Mouse (Mus musculus) hindbrain, embryonic 12.5 days (tissue): ENCODE measurements around the gene Tnfrsf4. TPM values are rescaled to one million over a fixed set of nuclear protein-coding genes. Genes with fewer than 3 reads are reported as not detected.
A peak's percentile ranks its signal among the peaks of the same experiment; 100 is the strongest.

Experiments
- ATAC-seq: fragments of 200-750 bp; cut with Nextera tagmentation; 2 replicates; pipeline ENCODE4 v1.8.0; 2017; ENCODE audit warnings: moderate TSS enrichment; ENCODE audit not compliant: low FRiP score
- H3K27ac ChIP-seq: fragments of 300-500 bp; sonication (generic); 2 replicates; pipeline ENCODE4 v1.5.1; 2016; ENCODE audit warnings: mild to moderate bottlenecking
- H3K27me3 ChIP-seq: fragments of 300-500 bp; sonication (generic); 2 replicates; pipeline ENCODE4 v1.6.1; 2016; ENCODE audit warnings: mild to moderate bottlenecking
- H3K36me3 ChIP-seq: fragments of 300-500 bp; sonication (generic); 2 replicates; pipeline ENCODE4 v1.6.1; 2016; ENCODE audit warnings: mild to moderate bottlenecking
- H3K4me1 ChIP-seq: fragments of 300-500 bp; sonication (generic); 2 replicates; pipeline ENCODE4 v1.6.1; 2016
- H3K4me2 ChIP-seq: fragments of 300-500 bp; sonication (generic); replicated peaks from 2 replicates; pipeline ENCODE4 v1.6.1; 2016; ENCODE audit warnings: mild to moderate bottlenecking
- H3K4me3 ChIP-seq: fragments of 300-500 bp; sonication (generic); 2 replicates; pipeline ENCODE4 v1.5.1; 2016; ENCODE audit warnings: mild to moderate bottlenecking
- H3K9ac ChIP-seq: fragments of 300-500 bp; sonication (generic); 2 replicates; pipeline ENCODE4 v1.6.1; 2016; ENCODE audit warnings: mild to moderate bottlenecking, moderate library complexity
- H3K9me3 ChIP-seq: fragments of 300-500 bp; sonication (generic); replicated peaks from 2 replicates; pipeline ENCODE4 v1.6.1; 2016; ENCODE audit warnings: mild to moderate bottlenecking
- WGBS: fragments of 180-500 bp; shearing (Covaris S2); methylation state at CpG from one replicate; pipeline ENCODE4 v1.1.7; 2016; 5-methylcytosine and 5-hydroxymethylcytosine counted together
- polyA plus RNA-seq: library from polyadenylated mRNA; unstranded; fragments of >200 nt; fragmentation: Nextera tagmentation; extraction: Ambion mirVana; gene quantifications from 2 replicates; pipeline ENCODE4 v1.2.1, GENCODE M21; 2016

The Tnfrsf4 gene
- 0.29 and 0.76 TPM in 2 replicates for polyA plus RNA-seq

DNA sequence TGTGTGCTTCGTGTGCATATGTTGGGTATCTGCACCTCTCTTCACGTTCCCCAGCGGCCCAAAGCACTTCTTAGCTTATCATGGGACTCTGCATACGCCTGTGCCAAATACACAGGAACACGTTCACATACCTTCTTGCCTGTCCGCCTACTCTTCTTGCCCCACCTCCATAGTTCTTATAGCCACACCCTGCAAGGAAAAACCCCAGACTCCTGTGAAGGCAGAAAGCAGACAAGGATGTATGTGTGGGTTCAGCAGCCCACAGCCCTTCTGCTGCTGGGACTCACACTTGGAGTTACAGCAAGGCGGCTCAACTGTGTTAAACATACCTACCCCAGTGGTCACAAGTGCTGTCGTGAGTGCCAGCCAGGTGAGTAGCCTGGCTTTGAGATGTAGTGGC is at the start of gene Tnfrsf4:
Tnfrsf4 (plus strand) TSS at position 207 of the 400 bp plus-strand sequence.
- H3K27ac ChIP-seq: no peak within 1 kb of the TSS

GRCm38 (mm10) chr4:155964396-155964795 is 49.2 kb upstream of the Tnfrsf4 start:
- no peak for ATAC-seq
- Histone ChIP-seq H3K27me3 (no peaks in the 10 kb centered on the region), H3K4me3 (no peak overlapping the region), H3K36me3 (peaks cover 29% of the 10 kb centered on the region), H3K4me2 (no peak overlapping the region), H3K9ac (no peak overlapping the region), H3K4me1 (peaks cover 19% of the 10 kb centered on the region), H3K9me3 (no peaks in the 10 kb centered on the region), H3K27ac (no peak overlapping the region)
- WGBS: 92% methylated on average over 11 of the region's 11 CpGs

More for the DNA sequence above, at the start of gene Tnfrsf4:
- H3K4me3 ChIP-seq: no peak within 1 kb of the TSS
- H3K9me3 ChIP-seq: no peaks in the 10 kb centered on the region
- no peak within 1 kb of the TSS for H3K9ac ChIP-seq
- no peaks in the 10 kb centered on the region for H3K27me3 ChIP-seq
- no peak within 1 kb of the TSS for H3K4me2 ChIP-seq
- no peak for ATAC-seq
- peaks cover 68% of the 10 kb centered on the region for H3K36me3 ChIP-seq
- WGBS: 85% methylated on average over 8 of the region's 8 CpGs
- H3K4me1 ChIP-seq: no peaks in the 10 kb centered on the region

- 83% methylated on average over 13 of the region's 13 CpGs for WGBS
- H3K9ac ChIP-seq: no peak overlapping the region
- H3K4me2 ChIP-seq: no peak overlapping the region
- no peak overlapping the region for H3K4me3 ChIP-seq
- no peaks in the 10 kb centered on the region for H3K9me3 ChIP-seq
- no peak overlapping the region for H3K27ac ChIP-seq
- no peak for ATAC-seq
- H3K27me3 ChIP-seq: no peaks in the 10 kb centered on the region
- no peaks in the 10 kb centered on the region for H3K4me1 ChIP-seq
- peaks cover 24% of the 10 kb centered on the region for H3K36me3 ChIP-seq
Measured at GRCm38 (mm10) chr4:155969043-155969653, 44.5 kb upstream of the Tnfrsf4 start.

GRCm38 (mm10) chr4:155970286-155970685 is 43.4 kb upstream of the Tnfrsf4 start:
- Histone ChIP-seq H3K27me3 (no peaks in the 10 kb centered on the region), H3K4me1 (no peaks in the 10 kb centered on the region), H3K27ac (no peak overlapping the region), H3K4me3 (no peak overlapping the region), H3K4me2 (no peak overlapping the region), H3K9ac (no peak overlapping the region), H3K9me3 (no peaks in the 10 kb centered on the region), H3K36me3 (peaks cover 14% of the 10 kb centered on the region)
- WGBS: 89% methylated on average over 5 of the region's 5 CpGs
- ATAC-seq: no peak

- Histone ChIP-seq H3K4me1 (no peaks in the 10 kb centered on the region), H3K4me3 (no peak overlapping the region), H3K4me2 (no peak overlapping the region), H3K27me3 (no peaks in the 10 kb centered on the region), H3K9me3 (peaks cover 4% of the 10 kb centered on the region; the same call in 1 of the 2 replicates), H3K9ac (no peak overlapping the region), H3K27ac (no peak overlapping the region), H3K36me3 (no peaks in the 10 kb centered on the region)
- WGBS: 66% methylated on average over 6 of the region's 6 CpGs
- no peak for ATAC-seq
Measured at GRCm38 (mm10) chr4:155972651-155973050, 41.0 kb upstream of the Tnfrsf4 start.

DNA sequence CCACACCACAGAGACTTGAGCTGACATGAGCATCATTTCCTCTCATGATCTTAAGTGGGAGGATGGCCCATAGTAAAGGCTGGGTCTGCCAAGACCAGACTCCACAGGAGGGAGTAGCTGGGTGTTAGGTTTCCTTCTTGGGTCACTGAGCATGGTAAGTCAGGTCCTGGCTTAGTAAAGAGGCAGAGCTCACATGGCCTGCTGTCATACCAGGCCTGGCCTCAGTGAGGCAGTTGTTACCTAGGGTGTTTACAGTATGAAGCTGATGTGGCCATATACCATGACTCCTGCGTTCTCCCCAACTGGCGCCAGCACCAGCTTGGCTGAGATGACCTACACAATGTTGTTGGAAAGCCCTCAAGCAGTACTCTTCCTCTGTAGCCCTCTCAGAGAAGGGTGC is 40.4 kb upstream of the Tnfrsf4 start:
- H3K27ac ChIP-seq: no peak overlapping the region
- no peak for ATAC-seq
- no peaks in the 10 kb centered on the region for H3K4me1 ChIP-seq
- peaks cover 4% of the 10 kb centered on the region; the same call in 1 of the 2 replicates for H3K9me3 ChIP-seq
- 86% methylated on average over 2 of the region's 2 CpGs for WGBS
- H3K9ac ChIP-seq: no peak overlapping the region
- H3K27me3 ChIP-seq: no peaks in the 10 kb centered on the region
- no peaks in the 10 kb centered on the region for H3K36me3 ChIP-seq
- H3K4me3 ChIP-seq: no peak overlapping the region
- no peak overlapping the region for H3K4me2 ChIP-seq

GRCm38 (mm10) chr4:155981436-155982082 is 32.1 kb upstream of the Tnfrsf4 start:
- no peak overlapping the region for H3K4me3 ChIP-seq
- peaks cover 7% of the 10 kb centered on the region; the same call in 1 of the 2 replicates for H3K4me1 ChIP-seq
- no peak for ATAC-seq
- peaks cover 4% of the 10 kb centered on the region; the same call in 1 of the 2 replicates for H3K9me3 ChIP-seq
- WGBS: 84% methylated on average over 12 of the region's 12 CpGs
- no peaks in the 10 kb centered on the region for H3K27me3 ChIP-seq
- no peak overlapping the region for H3K4me2 ChIP-seq
- no peak overlapping the region for H3K27ac ChIP-seq
- no peak overlapping the region for H3K9ac ChIP-seq
- no peaks in the 10 kb centered on the region for H3K36me3 ChIP-seq

DNA sequence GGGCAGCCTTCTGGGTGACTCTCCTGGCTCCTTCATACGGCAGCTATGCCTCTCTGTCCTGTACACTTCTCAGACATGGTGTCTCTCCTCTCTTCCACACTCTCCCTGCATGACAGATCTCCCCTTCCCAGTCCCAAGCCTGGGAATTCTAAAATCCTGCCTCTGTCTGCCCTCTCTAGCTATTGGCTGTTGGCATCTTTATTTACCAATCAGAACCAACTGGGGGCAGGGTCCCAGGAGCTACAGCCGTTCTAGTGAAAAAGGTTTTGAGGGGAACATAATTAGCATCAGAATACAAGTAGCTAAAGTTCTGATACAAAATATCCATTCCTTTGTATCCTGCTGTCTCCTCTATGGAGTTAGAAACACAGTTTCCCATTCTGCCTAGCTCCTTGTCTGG is 29.9 kb upstream of the Tnfrsf4 start:
- no peak for ATAC-seq
- Histone ChIP-seq H3K4me3 (no peak overlapping the region), H3K36me3 (no peaks in the 10 kb centered on the region), H3K4me1 (peaks cover 7% of the 10 kb centered on the region; the same call in 1 of the 2 replicates), H3K27ac (no peak overlapping the region), H3K4me2 (no peak overlapping the region), H3K27me3 (no peaks in the 10 kb centered on the region), H3K9me3 (no peaks in the 10 kb centered on the region), H3K9ac (no peak overlapping the region)
- WGBS: 13% methylated on average over 2 of the region's 2 CpGs

DNA sequence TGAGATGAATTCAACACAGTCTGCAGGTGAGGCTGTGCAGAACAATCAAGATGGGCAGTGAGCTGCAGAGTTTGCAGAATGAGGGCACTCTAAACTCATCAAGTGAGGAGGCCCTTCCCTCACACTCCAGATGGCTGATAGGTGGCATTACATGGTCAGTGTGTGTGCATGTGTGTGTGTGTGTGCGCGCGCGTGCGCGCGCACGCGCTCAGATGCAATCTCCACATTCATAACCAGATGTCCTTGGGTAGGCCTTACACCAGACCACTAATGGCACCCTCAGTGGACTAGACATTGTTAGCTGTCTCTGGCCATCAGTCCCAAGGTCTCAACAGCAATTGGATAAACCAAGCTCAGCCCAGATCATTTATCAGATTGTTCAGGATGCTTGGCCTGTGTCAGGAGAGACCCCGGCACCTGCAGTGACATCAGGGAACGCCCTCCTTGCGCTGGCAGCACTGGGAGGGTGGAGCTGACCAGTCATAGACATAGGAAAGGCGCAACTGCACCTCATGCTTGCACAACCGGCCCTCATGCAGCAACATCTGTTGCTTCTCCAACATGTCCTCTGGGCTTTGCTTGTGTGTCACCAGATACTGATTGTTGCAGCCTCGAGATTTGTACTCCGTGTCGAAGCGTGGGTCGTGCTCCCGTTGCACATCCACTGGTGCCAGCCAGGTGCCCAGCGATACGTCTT is 22.3 kb upstream of the Tnfrsf4 start:
- Histone ChIP-seq H3K9ac (peak overlapping the region; percentile 77), H3K4me2 (peak overlapping the region; percentile 96), H3K9me3 (no peaks in the 10 kb centered on the region), H3K27ac (peak overlapping the region; percentile 95), H3K36me3 (peaks cover 3% of the 10 kb centered on the region), H3K4me1 (peaks cover 22% of the 10 kb centered on the region), H3K4me3 (peak overlapping the region; percentile 62), H3K27me3 (no peaks in the 10 kb centered on the region)
- 91% methylated on average over 22 of the region's 22 CpGs for WGBS
- ATAC-seq: 0 out of 2 replicates have a peak, but pooled peaks have one; percentile 0

DNA sequence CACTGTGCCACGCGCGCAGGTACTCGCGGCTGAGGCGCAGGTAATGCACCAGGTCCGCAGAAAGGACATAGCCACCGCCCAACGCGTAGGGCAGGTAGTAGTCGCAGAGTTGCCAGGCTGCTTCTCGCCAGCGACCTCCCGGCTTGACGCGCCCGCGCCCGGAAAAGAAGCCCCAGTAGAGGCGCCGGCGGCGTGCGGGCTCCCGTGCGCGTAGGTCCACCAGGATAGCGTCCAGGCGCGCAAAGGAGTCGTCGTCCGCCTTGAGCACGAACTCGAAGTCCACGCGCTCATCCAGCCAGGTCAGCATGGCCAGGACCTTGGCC is 21.8 kb upstream of the Tnfrsf4 start:
- Histone ChIP-seq H3K4me1 (peaks cover 22% of the 10 kb centered on the region), H3K27me3 (no peaks in the 10 kb centered on the region), H3K27ac (peak overlapping the region; percentile 95), H3K36me3 (peaks cover 6% of the 10 kb centered on the region), H3K9me3 (no peaks in the 10 kb centered on the region), H3K9ac (peak overlapping the region; percentile 77), H3K4me3 (peak overlapping the region; percentile 62), H3K4me2 (peak overlapping the region; percentile 96)
- 27% methylated on average over 37 of the region's 37 CpGs for WGBS
- ATAC-seq: no peak; the same call in 1 of the 2 replicates

DNA sequence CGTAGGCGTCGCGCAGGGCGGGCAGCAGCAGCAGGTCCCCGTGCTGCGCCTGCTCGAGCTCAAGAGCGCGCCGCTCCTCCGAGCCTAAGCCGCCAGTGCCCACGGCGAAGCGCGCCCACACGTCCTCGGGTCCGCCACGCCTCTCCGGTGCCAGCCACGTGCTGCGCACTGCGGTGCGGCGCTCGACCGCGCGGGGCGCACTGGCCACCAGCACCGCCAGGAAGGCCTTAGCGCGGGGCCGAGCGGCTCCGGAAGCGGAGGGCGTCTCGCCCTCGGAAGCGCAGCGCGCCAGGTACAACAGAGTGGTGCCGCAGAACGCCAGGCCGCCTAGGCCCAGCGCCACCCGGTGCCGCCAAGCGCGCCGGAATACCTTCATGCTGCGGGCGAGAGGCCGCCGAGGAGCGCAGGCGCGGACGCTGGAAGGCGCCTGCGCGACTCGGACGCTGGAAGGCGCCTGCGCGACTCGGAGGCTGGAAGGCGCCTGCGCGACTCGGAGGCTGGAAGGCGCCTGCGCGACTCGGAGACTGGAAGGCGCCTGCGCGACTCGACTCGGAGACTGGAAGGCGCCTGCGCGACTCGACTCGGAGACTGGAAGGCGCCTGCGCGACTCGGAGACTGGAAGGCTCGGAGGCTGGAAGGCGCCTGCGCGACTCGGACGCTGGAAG is 21.3 kb upstream of the Tnfrsf4 start, which contains the start of the genes B3galt6 and Sdf4:
B3galt6 (minus strand) TSS at position 409 of the 665 bp plus-strand sequence.
Sdf4 (plus strand) TSS at position 632 of the 665 bp plus-strand sequence.
- Histone ChIP-seq H3K4me2 (peak within 1 kb of the TSS; percentile 96), H3K36me3 (peaks cover 8% of the 10 kb centered on the region), H3K27me3 (no peaks in the 10 kb centered on the region), H3K9me3 (no peaks in the 10 kb centered on the region), H3K9ac (peak within 1 kb of the TSS; percentile 81), H3K27ac (peak within 1 kb of the TSS; percentile 95), H3K4me1 (peaks cover 22% of the 10 kb centered on the region), H3K4me3 (peak within 1 kb of the TSS; percentile 62)
- ATAC-seq: peak; percentile 89
- under 1% methylated on average over 99 of the region's 99 CpGs for WGBS
